Mouse (Mus musculus): ENCODE measurements around the gene Ss18l2.

DNA sequence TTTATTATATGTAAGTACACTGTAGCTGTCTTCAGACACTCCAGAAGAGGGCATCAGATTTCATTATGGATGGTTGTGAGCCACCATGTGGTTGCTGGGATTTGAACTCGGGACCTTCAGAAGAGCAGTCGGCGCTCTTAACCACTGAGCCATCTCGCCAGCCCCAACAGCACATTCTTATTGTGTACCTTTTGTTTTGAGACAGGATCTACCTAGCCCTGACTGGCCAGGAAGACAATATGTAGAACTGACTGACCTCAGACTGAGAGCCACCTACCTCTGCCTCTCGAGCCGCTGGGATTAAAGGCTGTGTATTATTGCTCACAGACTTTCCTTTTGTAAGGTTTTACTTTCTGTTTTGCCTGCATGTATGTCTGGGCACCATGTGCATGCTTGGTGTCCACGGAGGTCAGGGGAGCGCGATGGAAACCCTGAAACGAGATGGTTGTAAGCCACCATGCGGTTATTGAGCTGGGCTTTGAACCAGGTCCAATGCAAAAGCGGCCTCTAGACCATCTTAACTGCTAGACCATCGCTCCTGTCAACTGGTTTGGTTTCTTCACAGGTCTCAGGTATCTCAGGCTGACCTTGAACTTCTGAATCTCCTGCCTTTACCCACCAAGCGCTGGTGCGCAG lies 8.1 kb downstream of the Ss18l2 start:
- TF ChIP-seq CTCF (conservative IDR thresholded peaks at IDR 0.05 in 1 of 2, IDR thresholded peaks at IDR 0.05 in 1 of 2; ENCODE audit: low read depth in 2 of 2, low read length in 2 of 2) = no peak
- no peak for TF ChIP-seq POLR2A (IDR thresholded peaks at IDR 0.05; ENCODE audit: low read depth, low read length)
- no peak for TF ChIP-seq MAFK (IDR thresholded peaks at IDR 0.05; ENCODE audit: insufficient replicate concordance, low read length)
- TF ChIP-seq ZNF384 (IDR thresholded peaks at IDR 0.05; ENCODE audit: low read depth, low read length) = no peak
- no peak for TF ChIP-seq KAT2A (IDR thresholded peaks at IDR 0.05; ENCODE audit: insufficient replicate concordance, low read length)
- TF ChIP-seq E2F4 (IDR thresholded peaks at IDR 0.05; ENCODE audit: insufficient replicate concordance, low read depth, low read length) = no peak

Data from CH12.LX (cell line).